Mouse (Mus musculus) C2C12 (cell line): ENCODE measurements around the gene Brms1.

Source experiments
- CEBPB ChIP-seq: IDR thresholded peaks from one replicate; pipeline ENCODE4 v1.6.1; 2011; ENCODE audit warnings: low read depth, mild to moderate bottlenecking, control low read depth, moderate library complexity
- CTCF ChIP-seq: IDR thresholded peaks from one replicate; pipeline ENCODE4 v1.5.1; 2011; ENCODE audit not compliant: control insufficient read depth, insufficient read depth, insufficient read length
- FOSL1 ChIP-seq: IDR thresholded peaks from one replicate; pipeline ENCODE4 v1.8.0; 2011; ENCODE audit warnings: mild to moderate bottlenecking, low read length; ENCODE audit not compliant: poor library complexity, insufficient read depth, severe bottlenecking
- MAX ChIP-seq: IDR thresholded peaks from one replicate; pipeline ENCODE4 v1.6.1; 2011; ENCODE audit warnings: mild to moderate bottlenecking, control low read depth
- MYOD1 ChIP-seq: IDR thresholded peaks from one replicate; pipeline ENCODE4 v1.6.1; 2011; ENCODE audit warnings: low read depth; ENCODE audit not compliant: control insufficient read depth, insufficient read length
- MYOG ChIP-seq: IDR thresholded peaks from one replicate; pipeline ENCODE4 v1.6.1; 2011; ENCODE audit not compliant: control insufficient read depth, insufficient read length; ENCODE audit errors: extremely low read depth
- USF1 ChIP-seq: IDR thresholded peaks from one replicate; pipeline ENCODE4 v1.6.1; 2011; ENCODE audit warnings: low read depth, mild to moderate bottlenecking, control low read depth, moderate library complexity

- no peak for TF ChIP-seq MAX
- no peak for TF ChIP-seq CEBPB
- no peak for TF ChIP-seq CTCF
- TF ChIP-seq FOSL1, result no peak
- TF ChIP-seq MYOG, result no peak
- peak; percentile 23 for TF ChIP-seq USF1
- TF ChIP-seq MYOD1, result no peak
These were observed 31.4 kb downstream of the Brms1 start for GRCm38 (mm10) chr19:5072389-5073019.
